Mouse (Mus musculus) heart, adult 2 months (tissue): ENCODE data around the gene Gm28053. TPM values are rescaled to one million over a fixed set of nuclear protein-coding genes. Genes with fewer than 3 reads are reported as not detected.

Experiments
- DNase-seq, 2 experiments: peaks; one replicate each; pipeline ENCODE4 v3.0.0; 2021
- H3K27ac ChIP-seq: fragments of 200-600 bp; 2 replicates; pipeline ENCODE4 v1.8.1; 2022
- H3K27me3 ChIP-seq: fragments of 200-500 bp; 2 replicates; pipeline ENCODE4 v1.6.1; 2012; ENCODE audit warnings: mild to moderate bottlenecking, low read length, inconsistent platforms, mixed read lengths; ENCODE audit not compliant: control insufficient read depth, insufficient read depth
- H3K36me3 ChIP-seq: fragments of 200-500 bp; 2 replicates; pipeline ENCODE4 v1.6.1; 2012; ENCODE audit warnings: low read length, inconsistent platforms; ENCODE audit not compliant: control insufficient read depth, insufficient read depth
- H3K4me1 ChIP-seq: fragments of 200-500 bp; 2 replicates; pipeline ENCODE4 v1.6.1; 2011; ENCODE audit warnings: low read length; ENCODE audit not compliant: control insufficient read depth, insufficient read depth
- H3K4me3 ChIP-seq: fragments of 200-600 bp; 2 replicates; pipeline ENCODE4 v1.8.1; 2022
- H3K79me2 ChIP-seq: fragments of 200-500 bp; replicated peaks from 2 replicates; pipeline ENCODE4 v1.6.1; 2012; ENCODE audit warnings: mild to moderate bottlenecking, inconsistent platforms, low read length, moderate library complexity, mixed read lengths; ENCODE audit not compliant: control insufficient read depth, insufficient read depth
- H3K9ac ChIP-seq: fragments of 200-500 bp; 2 replicates; pipeline ENCODE4 v1.6.1; 2012; ENCODE audit warnings: low read depth, mild to moderate bottlenecking, control low read depth, inconsistent platforms, low read length, mixed read lengths
- CTCF ChIP-seq: fragments of 200-600 bp; IDR thresholded peaks from 2 replicates; pipeline ENCODE4 v1.8.1; 2022; ENCODE audit warnings: antibody characterized with exemption, mild to moderate bottlenecking, moderate library complexity
- EP300 ChIP-seq: fragments of 200-500 bp; IDR thresholded peaks from 2 replicates; pipeline ENCODE4 v1.6.1; 2011; ENCODE audit warnings: low read depth, low read length, control low read depth; ENCODE audit not compliant: insufficient read depth
- POLR2A ChIP-seq: fragments of 200-500 bp; IDR thresholded peaks from 2 replicates; pipeline ENCODE4 v1.6.1; 2011; ENCODE audit warnings: mild to moderate bottlenecking, low read depth, low read length, control low read depth; ENCODE audit not compliant: insufficient read depth
- WGBS: fragments of 180-500 bp; shearing (Covaris S2); methylation state at CpG from one replicate; pipeline ENCODE4 v1.1.7; 2018; 5-methylcytosine and 5-hydroxymethylcytosine counted together
- intact Hi-C: fragments of 180-260 bp; cut with DNase I; formaldehyde crosslinking; loops from one replicate; pipeline ENCODE4 v1.15.1; 2025
- polyA plus RNA-seq: library from polyadenylated mRNA; depleted of rRNA; stranded (reverse); fragments of >200 nt; gene quantifications from 2 replicates; pipeline ENCODE4 v1.2.3, GENCODE M21; 2012
- total RNA-seq, 2 experiments: library from RNA; stranded (reverse); gene quantifications; 2 replicates each; pipeline ENCODE4 v1.2.3; 2021

The Gm28053 gene
- total and polyA plus RNA-seq, 3 experiments = 3.4 to 5.6 TPM; not detected in 1

- H3K4me1 ChIP-seq = no peaks in the 10 kb centered on the region
- no peaks in the 10 kb centered on the region for H3K36me3 ChIP-seq
- no peaks in the 10 kb centered on the region for H3K79me2 ChIP-seq
- intact Hi-C loops = no loop called here
- TF ChIP-seq CTCF (no peak), EP300 (no peak), POLR2A (no peak)
- H3K27me3 ChIP-seq = no peaks in the 10 kb centered on the region
- H3K27ac ChIP-seq = no peak overlapping the region
- H3K9ac ChIP-seq = no peak overlapping the region
- WGBS = 50% methylated on average over 8 of the region's 8 CpGs
- H3K4me3 ChIP-seq = no peak overlapping the region
- DNase-seq = peak in 1 of 2 experiments; percentile 35
Observed at GRCm38 (mm10) chr6:48732864-48733304, 14.5 kb downstream of the Gm28053 start.

GRCm38 (mm10) chr6:48733660-48734059 lies 15.3 kb downstream of the Gm28053 start:
- no peak for DNase-seq
- intact Hi-C loops = no loop called here
- WGBS = 93% methylated on average over 1 of the region's 1 CpGs
- H3K4me3 ChIP-seq = no peak overlapping the region
- no peak overlapping the region for H3K27ac ChIP-seq
- no peak for TF ChIP-seq CTCF
- no peak for TF ChIP-seq POLR2A
- TF ChIP-seq EP300 = no peak
- H3K4me1 ChIP-seq = no peaks in the 10 kb centered on the region
- no peaks in the 10 kb centered on the region for H3K79me2 ChIP-seq
- H3K9ac ChIP-seq = no peak overlapping the region
- H3K27me3 ChIP-seq = no peaks in the 10 kb centered on the region
- no peaks in the 10 kb centered on the region for H3K36me3 ChIP-seq

- Histone ChIP-seq H3K27me3 (no peaks in the 10 kb centered on the region; the same call in 1 of the 2 replicates), H3K4me1 (no peaks in the 10 kb centered on the region; the same call in 1 of the 2 replicates), H3K27ac (no peak overlapping the region), H3K79me2 (no peaks in the 10 kb centered on the region), H3K36me3 (peaks cover 4% of the 10 kb centered on the region; the same call in 1 of the 2 replicates), H3K9ac (no peak overlapping the region), H3K4me3 (no peak overlapping the region)
- TF ChIP-seq EP300 (no peak), POLR2A (no peak), CTCF (no peak)
- no peak for DNase-seq
- 80% methylated on average over 2 of the region's 2 CpGs for WGBS
- intact Hi-C loops = no loop called here
Observed at GRCm38 (mm10) chr6:48737053-48737452, 18.6 kb downstream of the Gm28053 start.

GRCm38 (mm10) chr6:48737688-48738087 lies 19.3 kb downstream of the Gm28053 start:
- intact Hi-C loops = no loop called here
- Histone ChIP-seq H3K27ac (no peak overlapping the region), H3K9ac (no peak overlapping the region), H3K4me3 (no peak overlapping the region), H3K27me3 (no peaks in the 10 kb centered on the region; the same call in 1 of the 2 replicates), H3K79me2 (no peaks in the 10 kb centered on the region), H3K4me1 (no peaks in the 10 kb centered on the region; the same call in 1 of the 2 replicates), H3K36me3 (peaks cover 4% of the 10 kb centered on the region; the same call in 1 of the 2 replicates)
- 69% methylated on average over 5 of the region's 5 CpGs for WGBS
- DNase-seq = peak in 1 of 2 experiments; percentile 52
- no peak for TF ChIP-seq POLR2A
- TF ChIP-seq EP300 = no peak
- TF ChIP-seq CTCF = no peak

GRCm38 (mm10) chr6:48738961-48739779 lies 20.8 kb downstream of the Gm28053 start, which contains the start of gene Gimap1:
Gene Gimap1 (plus strand): TSS chr6:48739054.
- peak within 1 kb of the TSS; percentile 73 for H3K4me3 ChIP-seq
- peaks cover 4% of the 10 kb centered on the region; the same call in 1 of the 2 replicates for H3K36me3 ChIP-seq
- 37% methylated on average over 15 of the region's 15 CpGs for WGBS
- intact Hi-C loops = no loop called here
- no peak for TF ChIP-seq CTCF
- TF ChIP-seq EP300 = peak; percentile 68
- TF ChIP-seq POLR2A = peak; percentile 95
- peak within 1 kb of the TSS; percentile 62 for H3K9ac ChIP-seq
- peaks cover 3% of the 10 kb centered on the region for H3K4me1 ChIP-seq
- H3K79me2 ChIP-seq = peaks cover 2% of the 10 kb centered on the region; the same call in 1 of the 2 replicates
- peak within 1 kb of the TSS; percentile 94 for H3K27ac ChIP-seq
- no peaks in the 10 kb centered on the region; the same call in 1 of the 2 replicates for H3K27me3 ChIP-seq
- DNase-seq = peak; percentile 74 to 79

GRCm38 (mm10) chr6:48739780-48740055 lies 21.3 kb downstream of the Gm28053 start:
- intact Hi-C loops = no loop called here
- Histone ChIP-seq H3K27me3 (no peaks in the 10 kb centered on the region; the same call in 1 of the 2 replicates), H3K9ac (peak overlapping the region; percentile 62), H3K79me2 (peaks cover 2% of the 10 kb centered on the region; the same call in 1 of the 2 replicates), H3K36me3 (peaks cover 4% of the 10 kb centered on the region; the same call in 1 of the 2 replicates), H3K4me1 (peaks cover 3% of the 10 kb centered on the region), H3K4me3 (peak overlapping the region; percentile 73), H3K27ac (peak overlapping the region; percentile 94)
- no peak for TF ChIP-seq CTCF
- no peak for TF ChIP-seq EP300
- no peak for TF ChIP-seq POLR2A
- peak in 1 of 2 experiments; percentile 11 for DNase-seq
- WGBS = 56% methylated on average over 3 of the region's 3 CpGs
